Mouse (Mus musculus): ENCODE data around the gene Akt3. TPM values are rescaled to one million over a fixed set of nuclear protein-coding genes. Genes with fewer than 3 reads are reported as not detected.
A peak's percentile ranks its signal among the peaks of the same experiment; 100 is the strongest.

The Akt3 gene
- polyA plus RNA-seq, 1 experiment from 2014 or later = 4.9 TPM

- no peaks in the 10 kb centered on the region for H3K36me3 ChIP-seq
- no peak overlapping the region for H3K9ac ChIP-seq
- 49% methylated on average over 3 of the region's 3 CpGs for WGBS
- no peak overlapping the region for H3K4me3 ChIP-seq (replicated peaks)
- H3K27ac ChIP-seq = no peak overlapping the region
- peaks cover 12% of the 10 kb centered on the region for H3K4me1 ChIP-seq
- no peak overlapping the region for H3K4me2 ChIP-seq
- ATAC-seq (replicated peaks; ENCODE audit: low FRiP score) = no peak
- no peaks in the 10 kb centered on the region for H3K27me3 ChIP-seq
- H3K9me3 ChIP-seq (replicated peaks) = no peaks in the 10 kb centered on the region
Observed at GRCm38 (mm10) chr1:177015917-177016316, 242.1 kb downstream of the Akt3 start.

- Histone ChIP-seq H3K36me3 (no peaks in the 10 kb centered on the region), H3K4me1 (peaks cover 12% of the 10 kb centered on the region), H3K27ac (0 out of 2 replicates have a peak overlapping the region, but pooled peaks have one; percentile 15), H3K9ac (no peak overlapping the region), H3K9me3 (replicated peaks) (no peaks in the 10 kb centered on the region), H3K27me3 (no peaks in the 10 kb centered on the region), H3K4me3 (replicated peaks) (no peak overlapping the region), H3K4me2 (no peak overlapping the region)
- WGBS = 41% methylated on average over 6 of the region's 6 CpGs
- ATAC-seq (replicated peaks; ENCODE audit: low FRiP score) = peak; percentile 47
Observed at GRCm38 (mm10) chr1:177014921-177015439, 243.0 kb downstream of the Akt3 start.

- Histone ChIP-seq H3K4me3 (replicated peaks) (no peak overlapping the region), H3K9ac (no peak overlapping the region), H3K27ac (0 out of 2 replicates have a peak overlapping the region, but pooled peaks have one; percentile 15), H3K4me1 (peaks cover 12% of the 10 kb centered on the region), H3K36me3 (no peaks in the 10 kb centered on the region), H3K4me2 (no peak overlapping the region), H3K27me3 (no peaks in the 10 kb centered on the region), H3K9me3 (replicated peaks) (no peaks in the 10 kb centered on the region)
- 59% methylated on average over 2 of the region's 2 CpGs for WGBS
- ATAC-seq (replicated peaks; ENCODE audit: low FRiP score) = no peak; the same call in 1 of the 2 replicates
Observed at GRCm38 (mm10) chr1:177014346-177014745, 243.7 kb downstream of the Akt3 start.

GRCm38 (mm10) chr1:177013776-177014175 is 244.2 kb downstream of the Akt3 start:
- no peaks in the 10 kb centered on the region for H3K36me3 ChIP-seq
- no peak overlapping the region for H3K27ac ChIP-seq
- H3K4me3 ChIP-seq (replicated peaks) = no peak overlapping the region
- H3K27me3 ChIP-seq = no peaks in the 10 kb centered on the region
- peaks cover 12% of the 10 kb centered on the region for H3K4me1 ChIP-seq
- ATAC-seq (replicated peaks; ENCODE audit: low FRiP score) = no peak
- H3K9ac ChIP-seq = no peak overlapping the region
- 90% methylated on average over 3 of the region's 3 CpGs for WGBS
- no peaks in the 10 kb centered on the region for H3K9me3 ChIP-seq (replicated peaks)
- no peak overlapping the region for H3K4me2 ChIP-seq

- Histone ChIP-seq H3K4me2 (no peak overlapping the region), H3K9me3 (replicated peaks) (no peaks in the 10 kb centered on the region), H3K36me3 (no peaks in the 10 kb centered on the region), H3K4me1 (peaks cover 12% of the 10 kb centered on the region), H3K27ac (no peak overlapping the region), H3K4me3 (replicated peaks) (no peak overlapping the region), H3K9ac (no peak overlapping the region), H3K27me3 (no peaks in the 10 kb centered on the region)
- 83% methylated on average over 1 of the region's 1 CpGs for WGBS
- no peak for ATAC-seq (replicated peaks; ENCODE audit: low FRiP score)
Observed at GRCm38 (mm10) chr1:177013313-177013712, 244.7 kb downstream of the Akt3 start.

- Histone ChIP-seq H3K36me3 (no peaks in the 10 kb centered on the region), H3K9ac (no peak overlapping the region), H3K27ac (no peak overlapping the region), H3K4me1 (peaks cover 12% of the 10 kb centered on the region), H3K4me2 (no peak overlapping the region), H3K4me3 (replicated peaks) (no peak overlapping the region), H3K27me3 (no peaks in the 10 kb centered on the region), H3K9me3 (replicated peaks) (no peaks in the 10 kb centered on the region)
- WGBS = 86% methylated on average over 3 of the region's 3 CpGs
- ATAC-seq (replicated peaks; ENCODE audit: low FRiP score) = no peak
Observed at GRCm38 (mm10) chr1:177012774-177013173, 245.2 kb downstream of the Akt3 start.

GRCm38 (mm10) chr1:177011688-177012087 is 246.3 kb downstream of the Akt3 start:
- H3K27ac ChIP-seq = no peak overlapping the region

GRCm38 (mm10) chr1:177010607-177011302 is 247.2 kb downstream of the Akt3 start:
- no peaks in the 10 kb centered on the region for H3K9me3 ChIP-seq (replicated peaks)
- no peak for ATAC-seq (replicated peaks; ENCODE audit: low FRiP score)
- H3K27me3 ChIP-seq = no peaks in the 10 kb centered on the region
- H3K4me2 ChIP-seq = no peak overlapping the region
- H3K36me3 ChIP-seq = no peaks in the 10 kb centered on the region
- H3K4me1 ChIP-seq = peaks cover 12% of the 10 kb centered on the region
- no peak overlapping the region for H3K9ac ChIP-seq
- H3K4me3 ChIP-seq (replicated peaks) = no peak overlapping the region
- H3K27ac ChIP-seq = no peak overlapping the region
- WGBS = 63% methylated on average over 6 of the region's 6 CpGs

More at GRCm38 (mm10) chr1:177011688-177012087, 246.3 kb downstream of the Akt3 start:
- Histone ChIP-seq H3K9me3 (replicated peaks) (no peaks in the 10 kb centered on the region), H3K27me3 (no peaks in the 10 kb centered on the region), H3K4me2 (no peak overlapping the region), H3K4me3 (replicated peaks) (no peak overlapping the region), H3K4me1 (peaks cover 12% of the 10 kb centered on the region), H3K36me3 (no peaks in the 10 kb centered on the region), H3K9ac (no peak overlapping the region)
- 85% methylated on average over 13 of the region's 13 CpGs for WGBS
- ATAC-seq (replicated peaks; ENCODE audit: low FRiP score) = no peak

- no peaks in the 10 kb centered on the region for H3K36me3 ChIP-seq
- peaks cover 7% of the 10 kb centered on the region for H3K4me1 ChIP-seq
- H3K4me3 ChIP-seq (replicated peaks) = no peak overlapping the region
- WGBS = 58% methylated on average over 3 of the region's 3 CpGs
- no peak overlapping the region for H3K27ac ChIP-seq
- no peaks in the 10 kb centered on the region for H3K9me3 ChIP-seq (replicated peaks)
- no peak for ATAC-seq (replicated peaks; ENCODE audit: low FRiP score)
- no peak overlapping the region for H3K9ac ChIP-seq
- H3K27me3 ChIP-seq = no peaks in the 10 kb centered on the region
- H3K4me2 ChIP-seq = no peak overlapping the region
Observed at GRCm38 (mm10) chr1:177010041-177010440, 248.0 kb downstream of the Akt3 start.

GRCm38 (mm10) chr1:177008777-177009176 is 249.2 kb downstream of the Akt3 start:
- H3K4me1 ChIP-seq = peaks cover 4% of the 10 kb centered on the region
- ATAC-seq (replicated peaks; ENCODE audit: low FRiP score) = no peak
- H3K27ac ChIP-seq = no peak overlapping the region
- no peaks in the 10 kb centered on the region for H3K36me3 ChIP-seq
- no peak overlapping the region for H3K4me2 ChIP-seq
- H3K9me3 ChIP-seq (replicated peaks) = no peaks in the 10 kb centered on the region
- no peak overlapping the region for H3K9ac ChIP-seq
- no peak overlapping the region for H3K4me3 ChIP-seq (replicated peaks)
- H3K27me3 ChIP-seq = no peaks in the 10 kb centered on the region
- 37% methylated on average over 1 of the region's 1 CpGs for WGBS

GRCm38 (mm10) chr1:177007405-177007804 is 250.6 kb downstream of the Akt3 start:
- Histone ChIP-seq H3K4me2 (no peak overlapping the region), H3K4me1 (peaks cover 4% of the 10 kb centered on the region), H3K4me3 (replicated peaks) (no peak overlapping the region), H3K9ac (no peak overlapping the region), H3K27me3 (no peaks in the 10 kb centered on the region), H3K36me3 (no peaks in the 10 kb centered on the region), H3K27ac (no peak overlapping the region), H3K9me3 (replicated peaks) (no peaks in the 10 kb centered on the region)
- no peak for ATAC-seq (replicated peaks; ENCODE audit: low FRiP score)
- 75% methylated on average over 3 of the region's 3 CpGs for WGBS

GRCm38 (mm10) chr1:177004041-177004741 is 253.8 kb downstream of the Akt3 start:
- Histone ChIP-seq H3K36me3 (no peaks in the 10 kb centered on the region), H3K27me3 (no peaks in the 10 kb centered on the region), H3K4me1 (peaks cover 8% of the 10 kb centered on the region), H3K9me3 (replicated peaks) (no peaks in the 10 kb centered on the region), H3K4me2 (no peak overlapping the region), H3K4me3 (replicated peaks) (no peak overlapping the region), H3K27ac (no peak overlapping the region), H3K9ac (no peak overlapping the region)
- WGBS = 72% methylated on average over 4 of the region's 4 CpGs
- ATAC-seq (replicated peaks; ENCODE audit: low FRiP score) = 0 out of 2 replicates have a peak, but pooled peaks have one; percentile 20
